Mouse (Mus musculus): ENCODE data around the gene Tnrc6c.

DNA sequence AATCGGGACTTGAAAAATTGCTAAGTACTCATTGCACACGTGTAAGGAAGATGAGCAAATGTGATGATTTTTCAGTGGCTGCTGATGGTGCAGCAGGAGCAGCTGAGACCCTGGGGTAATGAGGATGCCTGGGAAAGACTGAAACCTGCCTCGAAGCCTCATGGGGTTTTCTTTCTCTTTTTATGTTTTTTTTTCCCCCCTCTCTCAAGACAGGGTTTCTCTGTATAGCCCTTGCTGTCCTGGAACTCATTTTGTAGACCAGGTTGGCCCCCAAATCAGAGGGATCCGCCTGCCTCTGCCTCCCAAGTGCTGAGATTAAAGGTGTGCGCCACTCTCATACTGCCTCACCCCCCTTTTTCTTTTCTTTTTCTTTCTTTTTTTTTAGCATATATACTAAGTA is 13.1 kb downstream of the Tnrc6c start:
- TF ChIP-seq CTCF (IDR thresholded peaks at IDR 0.05; ENCODE audit: control insufficient read depth, insufficient read depth, low read length) (no peak), POLR2A (IDR thresholded peaks at IDR 0.05; ENCODE audit: borderline replicate concordance, control insufficient read depth, low read depth, low read length) (no peak)
